Mouse (Mus musculus): ENCODE measurements around the gene Coq2.

The Coq2 gene

DNA sequence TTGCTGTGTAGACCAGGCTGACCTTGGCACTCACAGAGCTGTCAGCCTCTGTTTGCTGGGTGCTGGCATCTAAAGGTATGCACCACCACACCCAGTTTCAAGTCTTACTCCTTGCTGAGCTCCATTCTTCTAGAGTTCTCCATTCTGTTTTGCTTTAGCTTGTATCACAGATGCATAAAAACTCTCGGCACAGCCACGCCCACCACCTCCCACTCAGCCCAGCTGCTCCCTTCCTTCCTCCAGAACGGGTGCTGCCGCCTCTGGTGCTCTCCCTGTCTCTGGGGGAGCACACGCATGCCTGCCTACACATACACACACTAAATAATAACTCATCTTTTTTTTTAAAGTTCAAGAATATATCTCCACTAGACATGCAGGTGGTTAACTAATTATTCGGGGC lies 16.5 kb downstream of the Coq2 start:
- no peak for DNase-seq

DNA sequence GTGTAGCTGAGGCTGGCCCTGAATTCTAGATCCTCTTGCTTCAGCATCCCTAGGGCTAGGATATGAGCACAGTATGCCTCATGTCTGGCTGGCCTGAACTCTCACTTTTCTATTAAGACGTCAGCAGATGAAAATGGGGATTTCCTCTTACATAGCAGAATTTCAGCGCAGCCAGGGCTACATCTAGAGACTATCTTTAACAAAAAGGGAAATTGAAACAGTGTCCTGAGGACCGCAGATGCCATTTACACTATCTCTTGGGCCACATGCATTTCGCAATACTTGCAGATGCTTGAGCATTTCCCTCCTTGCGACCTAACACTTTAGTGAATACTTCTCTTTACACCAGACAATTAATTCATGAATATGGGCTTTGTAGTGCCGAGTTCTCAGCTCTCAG lies 18.6 kb downstream of the Coq2 start:
- no peak for DNase-seq

DNA sequence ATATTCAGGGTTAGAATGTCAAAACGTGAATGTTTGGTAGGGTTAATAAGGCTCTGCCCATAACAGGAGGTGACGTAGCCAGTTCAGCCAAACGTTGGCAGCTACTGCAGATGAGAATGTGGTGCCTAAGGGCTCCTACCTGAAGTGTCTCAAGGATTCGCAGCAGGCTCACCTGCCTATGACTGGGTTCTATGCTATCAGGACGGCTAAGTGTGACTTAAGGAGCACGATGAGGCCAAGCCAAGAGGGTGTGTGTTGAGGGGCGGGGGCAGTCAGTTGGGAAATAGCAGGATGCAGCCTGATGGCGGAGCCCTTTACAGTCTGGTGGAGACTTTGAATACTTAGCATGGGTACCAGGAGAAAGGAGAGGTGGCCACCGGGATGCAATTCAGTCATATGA lies 22.6 kb downstream of the Coq2 start:
- no peak for DNase-seq

DNA sequence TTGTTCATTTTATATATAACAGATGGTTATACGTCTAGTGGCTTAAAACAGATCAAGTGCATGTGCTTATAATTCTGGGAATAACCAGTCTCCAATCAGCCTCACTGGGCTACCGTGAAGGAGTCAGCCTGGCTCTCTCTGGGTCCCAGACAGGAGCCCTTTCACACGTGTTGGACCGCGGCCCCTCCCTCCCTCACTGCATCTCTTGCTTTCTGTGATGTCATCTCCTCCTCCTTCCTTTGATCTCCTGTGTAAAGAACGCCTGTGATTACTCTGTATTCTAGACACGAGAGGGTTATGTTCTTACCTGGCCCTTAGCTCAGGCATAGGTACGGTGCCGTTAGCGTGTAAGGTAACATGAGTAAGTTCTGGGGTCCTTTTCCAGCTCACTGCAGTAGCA lies 23.5 kb downstream of the Coq2 start:
- no peak for DNase-seq

DNA sequence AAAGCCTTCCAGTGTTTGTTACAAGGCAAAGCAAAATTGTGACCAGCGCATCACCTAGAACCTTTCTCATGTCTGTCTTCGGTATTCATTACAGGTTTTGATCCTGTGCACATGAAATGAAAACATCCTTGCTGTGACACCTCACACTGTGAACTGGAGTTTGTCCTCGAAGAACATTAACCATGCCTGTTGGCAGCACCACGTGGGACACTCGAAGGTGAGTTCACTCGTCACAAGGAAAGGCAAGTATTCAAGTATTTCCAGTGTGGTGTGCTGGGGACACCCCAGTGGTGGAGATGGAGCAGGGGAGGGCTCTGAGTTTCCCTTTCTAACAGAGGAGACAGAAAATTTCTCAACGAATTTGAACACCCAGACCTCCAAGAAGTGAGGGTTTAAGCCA lies 24.0 kb downstream of the Coq2 start:
- no peak for DNase-seq

DNA sequence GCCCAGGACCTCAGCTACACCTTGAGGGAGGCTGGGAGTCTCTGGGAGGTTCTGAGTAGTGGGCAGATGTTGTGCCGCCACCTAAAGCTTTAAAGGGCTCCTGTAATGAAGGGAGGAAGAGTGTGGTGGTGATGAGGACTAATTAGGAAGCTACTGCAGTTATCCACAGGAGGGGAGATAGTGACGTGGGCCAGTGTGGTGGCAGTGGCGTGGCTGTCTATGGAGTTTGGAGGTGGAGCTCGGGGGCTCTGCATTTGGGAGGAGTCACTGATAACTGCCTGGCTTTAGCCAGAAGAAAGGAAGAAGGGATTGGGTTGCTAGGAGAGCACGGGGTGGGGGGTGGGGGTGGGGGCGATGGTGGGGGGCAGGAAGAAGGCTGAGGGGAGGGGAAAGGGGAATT lies 26.4 kb downstream of the Coq2 start:
- no peak for DNase-seq

DNA sequence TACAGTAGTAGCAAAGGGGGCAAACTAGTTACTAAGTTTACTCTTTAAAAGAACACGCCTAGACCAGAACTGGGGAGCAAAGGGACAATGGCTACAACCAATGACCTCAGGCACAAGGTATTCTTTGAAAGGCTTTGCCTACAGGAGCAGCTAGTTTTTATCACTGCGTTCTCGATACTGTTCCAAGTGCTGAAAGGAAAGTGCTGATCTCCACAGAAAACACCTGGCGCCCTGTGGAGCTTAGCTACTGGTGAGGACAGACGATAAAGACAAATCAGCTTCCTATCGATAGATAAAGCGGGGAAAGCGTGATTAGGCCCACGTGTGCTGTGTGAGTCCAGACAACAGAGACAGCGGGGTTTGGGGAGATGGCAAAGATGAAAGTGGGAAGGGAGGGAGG lies 26.9 kb downstream of the Coq2 start:
- DNase-seq = no peak

DNA sequence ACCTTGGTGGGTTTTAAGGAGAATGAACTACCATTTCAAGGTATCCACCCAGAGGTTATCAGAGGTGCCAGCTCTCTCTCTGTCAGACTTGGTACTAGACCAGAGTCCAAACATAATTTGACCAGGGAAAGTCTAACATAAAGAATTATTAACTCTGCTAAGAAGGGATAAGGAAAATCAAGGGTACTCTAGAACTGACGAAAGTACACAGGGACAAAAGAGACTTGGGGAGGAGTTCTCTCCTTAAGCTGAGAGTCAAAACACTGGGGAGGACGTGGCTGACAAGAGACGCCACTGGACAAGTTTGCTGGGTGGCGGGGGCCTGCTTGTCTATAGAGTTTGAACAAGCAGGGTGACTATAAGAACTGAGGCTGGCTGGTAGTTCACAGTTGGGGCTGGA lies 28.4 kb downstream of the Coq2 start:
- DNase-seq = no peak

DNA sequence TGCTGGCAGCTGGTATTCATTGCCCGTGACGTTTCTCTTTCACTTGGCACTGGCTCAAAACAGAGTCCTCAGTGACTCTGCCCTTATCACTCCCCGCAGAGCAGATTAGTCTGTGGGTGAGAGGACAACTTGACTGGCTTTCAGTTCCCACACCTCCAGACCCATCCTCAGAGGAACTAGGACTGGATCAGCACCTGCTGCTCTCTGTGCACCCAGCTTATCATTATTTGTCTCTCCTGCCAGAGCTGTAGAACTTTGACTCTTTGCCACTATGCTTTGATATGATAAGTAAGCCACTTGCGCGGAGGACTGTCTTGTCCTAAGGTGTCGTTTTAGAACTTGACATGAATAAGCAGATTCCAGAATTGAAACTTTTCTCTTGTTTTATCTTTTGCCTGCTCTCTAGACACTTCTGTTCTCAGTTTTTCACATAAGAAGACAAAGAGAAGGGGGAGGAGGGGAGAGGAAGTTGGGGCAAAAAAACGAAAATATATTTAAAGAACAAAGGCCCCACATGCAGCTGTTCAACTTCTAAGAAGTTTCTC lies 30.9 kb downstream of the Coq2 start:
- no peak for DNase-seq

DNA sequence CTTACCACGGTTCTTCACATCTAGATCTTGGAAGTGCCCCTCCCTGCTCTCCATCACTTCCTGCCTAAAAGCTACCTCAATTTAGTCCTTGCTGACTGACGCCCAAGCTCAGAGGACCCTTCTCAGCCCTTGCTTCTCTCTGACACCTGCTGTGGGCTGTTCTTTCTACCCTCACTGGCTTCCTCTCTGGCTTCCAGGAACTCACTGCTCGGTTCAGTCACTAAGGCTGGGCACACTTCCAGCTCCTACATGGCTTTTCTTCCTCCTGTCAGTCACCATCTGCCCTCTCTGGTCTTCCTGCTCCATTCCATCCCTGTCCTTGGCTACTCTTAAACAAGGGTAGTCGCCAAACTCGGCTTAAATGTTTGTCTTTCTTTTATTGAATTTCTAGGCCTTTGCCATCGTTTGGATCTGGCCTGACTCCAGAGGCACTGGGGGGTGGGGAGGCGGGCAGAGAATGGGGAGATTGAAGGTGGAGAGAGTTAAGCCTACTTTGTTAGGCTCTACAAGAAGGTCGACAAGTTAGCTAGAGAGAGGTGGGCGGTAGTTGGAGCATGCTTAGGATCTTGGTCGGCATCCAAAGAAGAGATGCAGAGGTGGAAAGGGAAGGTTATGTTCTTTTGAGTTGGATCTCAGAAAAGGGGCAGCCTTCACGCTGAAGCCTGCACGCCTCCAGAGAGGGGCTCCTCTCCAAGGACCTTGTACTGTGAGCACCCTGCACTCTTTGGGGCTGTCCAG lies 31.5 kb downstream of the Coq2 start:
- no peak for DNase-seq

DNA sequence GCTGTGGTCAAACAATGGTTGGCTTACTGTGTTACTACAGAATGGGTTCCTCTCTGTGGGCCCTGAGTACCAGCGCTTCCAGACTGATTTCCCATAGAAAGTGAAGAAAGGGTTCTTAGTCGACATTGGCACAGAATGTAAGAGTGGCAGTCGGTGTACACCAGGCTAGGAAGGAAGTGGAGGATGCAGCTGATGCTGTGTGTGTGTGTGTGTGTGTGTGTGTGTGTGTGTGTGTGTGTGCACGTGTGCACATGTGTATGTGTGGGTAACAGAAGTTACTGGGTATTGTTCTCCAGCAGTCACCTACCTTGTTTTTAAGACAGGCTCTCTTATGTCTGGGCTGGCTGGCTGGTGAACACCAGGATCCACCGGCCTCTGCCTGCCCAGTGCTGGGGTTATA lies 32.6 kb downstream of the Coq2 start:
- DNase-seq = no peak

DNA sequence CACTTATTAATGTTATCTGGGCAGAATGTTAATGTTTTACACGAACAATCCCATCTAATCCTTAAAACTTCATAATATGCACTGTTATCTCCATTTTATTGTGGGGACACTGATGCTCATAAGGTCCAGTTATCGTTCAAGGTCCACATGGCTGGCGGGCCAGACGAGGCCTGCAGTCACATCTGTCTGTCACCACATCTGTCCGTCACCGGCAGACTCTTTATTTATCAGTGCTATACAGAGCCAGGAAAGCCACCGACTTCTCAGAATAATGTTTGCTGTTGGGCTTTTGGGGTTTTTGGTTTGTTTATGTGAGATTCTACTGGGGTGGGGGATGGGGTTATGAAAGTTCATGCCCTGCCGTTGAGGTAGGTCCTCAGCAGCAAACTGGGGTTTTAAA lies 36.5 kb downstream of the Coq2 start:
- no peak for DNase-seq

DNA sequence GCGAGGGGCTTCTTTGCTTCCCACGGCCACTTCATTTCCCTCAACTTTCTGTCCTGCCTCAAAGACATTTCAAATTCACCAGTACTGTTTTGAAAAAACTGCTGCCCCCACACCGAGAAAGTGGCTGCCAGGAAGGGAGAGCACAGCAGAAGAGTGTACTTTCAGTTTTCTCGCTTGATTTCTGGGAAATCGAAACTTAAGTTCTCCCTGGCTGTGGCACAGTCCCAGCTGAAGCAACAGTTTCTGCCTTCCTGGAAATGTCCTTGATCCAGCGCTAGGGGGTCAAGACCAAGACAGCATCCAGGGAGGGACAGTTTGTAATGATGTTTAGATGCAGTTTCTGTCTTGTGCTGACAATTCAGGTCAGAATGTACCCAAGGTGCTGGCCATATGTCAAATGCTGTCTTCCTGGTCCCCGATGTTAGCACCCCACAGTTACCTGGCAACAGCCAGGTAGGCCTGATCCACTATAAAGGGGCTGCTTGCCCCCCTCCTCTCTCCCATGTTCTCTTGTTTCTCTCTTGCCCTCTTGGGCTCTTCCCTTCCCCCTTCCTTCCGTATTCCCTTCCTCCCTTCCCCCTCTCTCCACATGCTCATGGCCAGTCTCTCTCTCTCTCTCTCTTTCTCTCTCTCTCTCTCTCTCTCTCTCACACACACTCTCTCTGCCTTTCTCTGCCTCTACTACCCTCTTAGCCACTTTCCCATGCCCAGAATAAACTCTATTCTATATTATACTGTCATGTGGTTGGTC lies 38.0 kb downstream of the Coq2 start:
- DNase-seq = no peak

DNA sequence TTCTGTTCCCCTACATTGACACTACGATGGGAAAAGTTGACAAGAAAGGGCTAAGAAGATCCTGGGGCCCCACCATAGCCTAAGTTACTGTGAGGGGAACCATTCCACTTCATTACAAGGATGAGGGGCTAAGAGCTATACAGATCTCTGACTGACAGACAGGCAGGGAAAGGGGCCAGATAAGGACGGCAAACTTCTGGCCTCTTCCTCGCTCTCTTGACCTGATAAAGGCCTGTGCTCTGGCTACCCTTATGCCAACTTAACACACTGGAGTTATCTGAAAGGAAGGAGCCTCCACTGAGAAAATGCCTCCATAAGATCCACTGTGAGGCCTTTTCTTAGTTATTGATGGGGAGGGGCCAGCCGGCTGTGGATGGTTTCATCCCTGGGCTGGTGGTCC lies 39.0 kb downstream of the Coq2 start:
- DNase-seq = no peak

DNA sequence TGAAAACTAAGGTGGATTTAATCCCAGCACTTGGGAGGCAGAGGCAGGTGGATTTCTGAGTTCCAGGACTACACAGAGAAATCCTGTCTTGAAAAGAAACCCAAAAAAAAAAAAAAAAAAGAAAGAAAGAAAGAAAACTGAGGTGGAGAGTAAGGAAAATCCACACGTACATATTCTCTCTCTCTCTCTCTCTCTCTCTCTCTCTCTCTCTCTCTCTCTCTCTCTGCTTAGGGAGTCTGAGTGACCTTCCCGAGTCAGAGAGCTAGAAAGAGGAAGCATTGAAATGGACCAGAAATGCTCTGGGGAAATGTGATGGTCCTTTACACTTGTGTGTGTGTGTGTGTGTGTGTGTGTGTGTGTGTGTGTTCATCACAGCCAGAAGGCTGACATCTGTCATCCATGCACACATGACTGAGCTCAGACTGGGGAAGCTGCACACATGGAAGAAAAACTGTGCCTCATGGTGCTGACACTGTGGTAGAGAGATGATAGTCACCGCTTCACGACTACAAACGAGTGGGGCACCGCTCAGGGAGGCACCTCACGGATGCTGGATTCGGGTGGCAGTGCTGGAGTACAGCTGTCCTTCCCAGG lies 40.0 kb downstream of the Coq2 start:
- no peak for DNase-seq

DNA sequence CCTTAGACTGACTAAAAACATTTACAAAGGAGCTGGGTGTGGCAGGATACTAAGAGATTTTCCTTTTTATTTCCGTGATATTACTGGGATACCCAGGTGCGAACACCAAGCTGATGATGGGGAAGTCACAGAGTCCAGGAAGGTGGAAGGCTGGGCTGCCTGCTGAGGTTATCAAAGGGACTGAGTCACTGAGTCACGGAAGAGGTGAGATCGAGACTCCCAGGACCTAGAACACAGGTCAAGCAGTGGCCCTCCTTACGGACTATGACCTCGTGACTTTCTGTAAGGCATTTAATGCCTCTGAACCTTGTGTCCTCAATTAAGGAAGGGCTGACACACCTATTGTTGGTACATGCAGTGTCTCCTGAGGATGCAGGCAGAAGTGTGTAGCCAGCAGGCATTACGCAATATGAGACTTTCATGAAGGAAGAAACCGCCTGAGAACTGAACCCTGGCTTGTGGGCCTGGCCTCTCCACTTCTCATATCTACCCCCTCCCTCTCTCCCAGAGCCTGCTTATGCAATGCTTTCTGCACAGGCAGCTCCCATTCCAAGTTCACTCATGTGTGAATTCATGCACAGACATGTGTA lies 42.3 kb downstream of the Coq2 start:
- DNase-seq = no peak

DNA sequence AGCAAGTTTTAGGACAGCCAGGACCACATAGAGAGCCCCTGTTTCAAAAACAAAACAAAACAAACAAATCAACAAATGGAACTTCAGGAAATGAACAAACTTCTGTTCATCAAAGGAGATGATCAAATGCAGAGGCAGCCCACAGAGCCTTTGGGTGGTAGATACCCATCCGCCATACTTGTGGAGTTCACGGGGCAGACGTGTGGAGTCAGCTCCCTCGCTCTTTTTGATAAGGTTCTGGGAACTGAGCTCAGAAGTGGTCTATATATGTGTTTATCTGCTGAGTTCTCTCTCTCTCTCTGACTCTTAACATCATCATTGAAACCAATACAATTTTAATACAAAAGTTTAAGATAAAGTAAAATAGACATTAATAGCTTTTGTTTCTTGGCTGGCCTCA lies 46.1 kb downstream of the Coq2 start:
- no peak for DNase-seq

DNA sequence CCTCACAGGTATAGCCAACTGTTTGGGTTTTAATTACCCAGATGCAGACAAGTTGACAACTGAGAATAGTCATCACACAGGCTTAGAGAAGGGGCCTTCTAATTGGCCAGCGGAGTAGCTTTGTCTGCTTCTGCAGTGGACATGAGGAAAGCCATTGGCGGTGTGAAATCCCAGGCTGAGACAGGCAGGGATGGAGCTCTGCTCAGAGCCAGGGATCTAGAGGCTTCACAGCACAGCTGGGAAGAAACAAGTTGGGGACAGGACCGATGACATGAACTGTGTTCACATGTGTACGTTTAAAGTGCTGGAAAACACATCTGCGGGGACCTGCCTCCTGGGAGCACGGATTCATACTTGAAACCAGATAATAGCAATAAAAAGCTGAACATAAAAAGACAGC lies 48.4 kb downstream of the Coq2 start:
- DNase-seq = no peak

DNA sequence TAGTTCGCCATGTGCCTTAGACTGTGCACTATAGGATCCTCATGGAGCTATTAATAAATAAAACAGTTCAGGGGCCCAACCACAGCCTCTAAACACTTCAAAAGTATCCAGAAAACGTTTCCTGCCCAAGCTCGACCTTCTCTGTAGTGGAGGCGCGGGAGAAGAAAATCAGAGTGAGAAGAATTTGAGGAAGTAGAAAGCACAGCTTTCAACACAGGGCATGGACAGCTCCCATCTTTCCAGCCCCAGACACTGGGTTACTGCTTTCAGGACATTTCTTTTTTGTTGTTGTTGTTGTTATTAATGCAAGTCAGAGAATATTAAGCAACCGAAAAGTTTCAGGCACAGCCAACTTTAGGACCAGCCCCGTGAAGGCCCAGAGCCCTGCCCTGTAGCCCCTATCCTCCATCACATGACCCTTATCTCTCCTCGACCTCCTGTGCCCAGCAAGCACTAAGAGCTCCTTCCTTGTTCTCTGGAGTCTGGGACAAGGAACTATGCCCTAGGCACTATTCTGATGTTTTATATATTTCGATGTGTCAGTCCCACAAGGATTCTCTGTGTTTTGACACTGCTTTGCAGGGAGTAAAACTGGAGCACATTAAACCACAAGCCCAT lies 50.1 kb downstream of the Coq2 start:
- DNase-seq = no peak

DNA sequence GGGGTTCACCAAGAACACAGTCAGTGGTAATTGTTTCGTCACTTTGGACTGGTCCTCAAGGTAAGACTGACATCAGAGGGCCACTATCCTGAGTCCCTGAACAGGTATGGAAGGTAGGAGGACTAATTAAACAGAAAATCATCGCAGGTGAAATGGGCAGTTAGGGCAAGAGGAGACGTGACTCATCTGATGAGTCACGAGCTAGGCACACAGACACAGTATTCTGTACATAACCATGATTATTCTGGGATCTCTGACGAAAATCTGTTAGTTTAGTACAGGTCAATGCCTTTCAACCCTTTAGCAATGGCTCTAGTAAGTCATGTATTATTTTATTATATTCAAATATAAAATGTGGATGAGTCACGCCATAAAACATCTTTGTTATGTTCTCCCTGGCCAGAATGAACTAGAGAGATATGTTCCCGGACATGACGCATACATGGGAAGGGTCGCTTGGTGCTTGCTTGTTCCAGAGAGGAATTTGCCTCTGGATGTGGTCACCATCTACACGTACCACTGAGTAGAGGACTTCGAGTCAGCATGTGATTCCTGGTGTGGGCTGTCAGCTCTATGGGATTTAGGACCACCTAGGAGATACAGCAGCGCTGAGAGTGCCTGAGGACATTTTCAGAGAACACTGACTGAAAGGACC lies 52.3 kb downstream of the Coq2 start:
- DNase-seq = no peak

DNA sequence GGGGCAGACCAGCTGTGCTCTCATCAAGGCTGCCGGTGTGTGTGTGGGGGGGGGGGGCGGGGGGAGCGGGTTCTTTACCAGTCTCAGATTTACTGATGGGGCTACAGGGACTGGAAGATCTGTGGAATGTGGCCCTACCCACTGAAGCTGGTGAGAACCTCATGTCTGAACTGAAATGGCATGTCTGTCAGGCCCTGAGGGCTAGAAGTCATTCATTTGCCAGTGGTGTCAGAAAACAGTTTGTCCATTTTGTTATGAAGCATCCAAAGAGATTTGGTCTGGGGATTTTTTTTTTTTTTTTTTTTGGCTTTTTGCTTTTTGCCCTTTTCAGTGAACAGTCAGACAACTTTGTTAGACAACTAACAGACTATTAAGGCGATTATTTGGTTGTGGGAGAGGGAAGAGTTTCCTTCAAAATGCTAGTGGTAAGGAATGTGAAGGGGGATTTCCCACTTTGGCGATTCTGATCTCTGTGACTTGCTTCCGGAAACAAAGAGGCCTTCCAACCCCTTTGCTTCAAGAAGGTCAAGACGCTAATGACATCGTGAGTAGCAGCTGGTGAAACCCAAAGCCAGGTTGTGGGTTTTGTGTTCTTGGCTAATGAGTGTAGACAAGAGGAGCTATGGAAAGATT lies 52.9 kb downstream of the Coq2 start:
- no peak for DNase-seq

DNA sequence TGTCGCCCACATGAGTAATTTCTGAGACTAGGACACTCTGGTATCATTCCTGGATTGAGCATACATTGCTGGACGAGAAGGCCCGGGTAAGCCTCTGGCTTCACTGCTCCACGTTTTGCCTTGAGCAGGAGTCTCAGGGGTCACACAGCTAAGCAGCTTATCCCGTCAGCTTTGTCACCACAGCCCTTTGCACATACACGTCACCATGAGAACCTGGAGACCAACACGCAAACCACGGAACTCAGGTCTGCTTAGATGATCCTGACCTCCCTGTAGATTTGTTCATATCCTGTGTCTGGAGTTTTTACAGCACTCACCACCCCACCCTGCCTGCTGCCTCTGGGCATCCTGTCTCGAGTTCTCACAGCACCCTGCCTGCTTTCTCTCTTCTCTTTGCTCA lies 54.0 kb downstream of the Coq2 start:
- DNase-seq = no peak
